Mouse (Mus musculus): ENCODE results near the gene Srgap1.

DNA sequence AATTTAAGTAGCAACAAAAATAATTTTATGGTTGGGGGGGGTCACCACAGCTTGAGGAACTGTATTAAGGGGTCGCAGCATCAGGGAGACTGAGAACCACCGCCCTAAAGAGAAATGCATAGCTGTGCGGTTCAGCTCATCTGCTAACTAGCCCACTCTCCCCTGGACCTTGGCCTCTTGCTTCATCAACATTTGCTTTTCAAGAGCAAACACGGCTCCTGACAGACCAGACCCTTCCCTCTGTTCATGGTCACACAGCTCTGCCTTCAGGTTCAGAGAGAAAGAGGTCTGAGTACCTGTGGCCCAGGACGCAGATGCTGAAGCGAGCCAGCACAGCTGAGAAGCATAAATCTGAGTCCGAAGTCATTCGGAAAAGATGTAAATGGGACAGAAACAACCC, 29.4 kb downstream of the Srgap1 start:
- no peak for TF ChIP-seq CTCF (IDR thresholded peaks at IDR 0.05; ENCODE audit: extremely low read depth, insufficient read length, insufficient replicate concordance, low read depth, low read length)
- TF ChIP-seq POLR2A (IDR thresholded peaks at IDR 0.05; ENCODE audit: low read depth, low read length): no peak
